Mouse (Mus musculus) mature B cell (primary cell): ENCODE data around the gene Slc39a9.

Experiments
- in situ Hi-C: fragments of 300-500 bp; cut with MboI; formaldehyde crosslinking; loops from 2 replicates; pipeline ENCODE4 v1.14.3; 2019

Gene Slc39a9

GRCm38 (mm10) chr12:80719141-80719540 lies 75.5 kb downstream of the Slc39a9 start:
- in situ Hi-C loops, result no loop called here

GRCm38 (mm10) chr12:80720507-80720906 lies 76.8 kb downstream of the Slc39a9 start:
- in situ Hi-C loops, result no loop called here

- in situ Hi-C loops, result no loop called here
Observed at GRCm38 (mm10) chr12:80721458-80721857, 77.8 kb downstream of the Slc39a9 start.

- in situ Hi-C loops, result no loop called here
Observed at GRCm38 (mm10) chr12:80724853-80725559, 81.3 kb downstream of the Slc39a9 start.

GRCm38 (mm10) chr12:80728207-80728606 lies 84.5 kb downstream of the Slc39a9 start:
- in situ Hi-C loops, result no loop called here

- in situ Hi-C loops, result no loop called here
Observed at GRCm38 (mm10) chr12:80728814-80729213, 85.1 kb downstream of the Slc39a9 start.

GRCm38 (mm10) chr12:80729758-80730530 lies 86.3 kb downstream of the Slc39a9 start:
- in situ Hi-C loops, result no loop called here

GRCm38 (mm10) chr12:80730567-80730966 lies 86.9 kb downstream of the Slc39a9 start:
- in situ Hi-C loops, result no loop called here
